9 mouse cellular contexts compared by ENCODE assay signal in the genomic region with DNA sequence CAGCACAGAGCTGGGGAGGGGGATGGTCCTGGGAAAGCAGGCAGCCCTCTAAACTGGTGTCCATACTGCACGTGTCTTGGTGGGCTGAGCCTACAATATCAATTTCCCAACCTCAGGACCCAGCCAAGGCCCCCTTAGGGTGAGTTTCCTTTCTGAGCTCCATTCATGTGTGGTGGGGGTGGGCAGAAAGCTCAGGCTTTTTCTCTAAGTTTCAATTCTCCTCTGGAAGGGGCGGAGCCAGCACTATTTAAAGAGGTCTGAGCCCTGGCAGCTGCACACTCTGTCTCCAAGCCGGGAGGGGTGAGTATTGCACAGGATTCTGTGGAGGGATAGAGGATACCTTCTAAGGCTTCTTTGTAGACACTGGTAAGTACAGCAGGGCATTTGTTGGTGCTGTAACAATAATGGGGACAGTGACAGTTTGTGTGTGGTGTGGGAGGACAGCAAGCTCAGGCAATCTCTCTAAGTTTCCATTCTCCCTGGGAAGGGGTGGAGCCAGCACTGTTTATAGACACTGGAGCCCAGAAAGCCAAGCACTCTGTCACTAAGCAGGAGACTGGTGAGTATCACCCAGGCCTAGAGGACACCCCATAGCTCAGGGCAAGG. TPM values are rescaled to one million over a fixed set of nuclear protein-coding genes. Genes with fewer than 3 reads are reported as not detected.
A peak's percentile ranks its signal among the peaks of the same experiment; 100 is the strongest.
DNase-seq lines count a peak whose midpoint lies in the region; ATAC-seq and TF ChIP-seq lines count a peak whose summit lies in the region.
"Had no signal": no experiment of that assay in that cellular context is flagged by ENCODE, and none has a peak within 500 bp of the region (broad histone marks: within the 10 kb centered on the region; RNA-seq: fewer than 3 reads in every experiment).

No protein-coding gene starts in this region.

- peak overlapping the region; percentile 82 for H3K27ac ChIP-seq in hindbrain, embryonic 10.5 days
- no peak overlapping the region for H3K27ac ChIP-seq in neural tube, embryonic 12.5 days
- H3K27ac ChIP-seq in testis, adult 2 months (ENCODE audit: control insufficient read depth, insufficient read depth, low read depth, low read length), result peak overlapping the region; percentile 81

- 15% methylated on average over 3 of the region's 3 CpGs for WGBS in hindbrain, embryonic 10.5 days
- 7% methylated on average over 3 of the region's 3 CpGs for WGBS in neural tube, embryonic 12.5 days

- peak; percentile 66 for DNase-seq in CD4-positive, CD25-positive, alpha-beta regulatory T cell, adult 2 months (ENCODE audit: low read depth, low spot score)
- peak; percentile 88 for DNase-seq in brain, adult 2 months (ENCODE audit: low read depth, low spot score)
- peak; percentile 48 to 50 for DNase-seq in frontal cortex, postnatal 10 days (ENCODE audit: low spot score in 2 of 2)
- peak; percentile 46 for DNase-seq in hindbrain, embryonic 10.5 days (ENCODE audit: low spot score)
- DNase-seq in layer of hippocampus, adult 8-10 months (ENCODE audit: low spot score in 2 of 2), result peak; percentile 16 to 19
- peak; percentile 69 to 73 for DNase-seq in lung, adult 18-20 months

- H3K4me3 ChIP-seq in hindbrain, embryonic 10.5 days, result peak overlapping the region; percentile 21
- H3K4me3 ChIP-seq in neural tube, embryonic 12.5 days, result no peak overlapping the region
- H3K4me3 ChIP-seq in testis, adult 2 months (ENCODE audit: control insufficient read depth, low read depth, low read length), result peak overlapping the region; percentile 19; the same call in 1 of the 2 replicates

- H3K27me3 ChIP-seq in hindbrain, embryonic 10.5 days (ENCODE audit: insufficient read depth, poor library complexity, severe bottlenecking), result no peaks in the 10 kb centered on the region
- no peaks in the 10 kb centered on the region for H3K27me3 ChIP-seq in neural tube, embryonic 12.5 days (replicated peaks)
- H3K27me3 ChIP-seq in testis, adult 2 months (ENCODE audit: control insufficient read depth, insufficient read depth, low read length), result no peaks in the 10 kb centered on the region

- H3K9me3 ChIP-seq in hindbrain, embryonic 10.5 days, result no peaks in the 10 kb centered on the region
- H3K9me3 ChIP-seq in neural tube, embryonic 12.5 days, result no peaks in the 10 kb centered on the region

- TF ChIP-seq CTCF in testis, adult 2 months (IDR thresholded peaks at IDR 0.05; ENCODE audit: control insufficient read depth, insufficient read depth, insufficient replicate concordance, low read depth, low read length), result no peak

- peak overlapping the region; percentile 41 for H3K4me2 ChIP-seq in neural tube, embryonic 12.5 days (replicated peaks)

- H3K9ac ChIP-seq in neural tube, embryonic 12.5 days, result no peak overlapping the region

- no peaks in the 10 kb centered on the region for H3K36me3 ChIP-seq in hindbrain, embryonic 10.5 days
- no peaks in the 10 kb centered on the region for H3K36me3 ChIP-seq in neural tube, embryonic 12.5 days
- H3K36me3 ChIP-seq in testis, adult 2 months (ENCODE audit: control insufficient read depth, insufficient read depth, low read length), result no peaks in the 10 kb centered on the region

- H3K4me1 ChIP-seq in hindbrain, embryonic 10.5 days (replicated peaks), result peaks cover 30% of the 10 kb centered on the region
- peaks cover 23% of the 10 kb centered on the region for H3K4me1 ChIP-seq in neural tube, embryonic 12.5 days
- peaks cover 5% of the 10 kb centered on the region; the same call in 1 of the 2 replicates for H3K4me1 ChIP-seq in testis, adult 2 months (ENCODE audit: control insufficient read depth, insufficient read depth, low read length)

- TF ChIP-seq POLR2A in testis, adult 2 months (IDR thresholded peaks at IDR 0.05; ENCODE audit: control insufficient read depth, low read depth, low read length), result no peak

- ATAC-seq in neural tube, embryonic 12.5 days (ENCODE audit: low FRiP score, low read depth), result peak; percentile 86

RNA-seq across cellular contexts. Expression of a gene that starts 21.3 kb away (rescaled TPM):
- polyA plus RNA-seq in hindbrain, embryonic 10.5 days (2016; fragmentation: Nextera tagmentation; extraction: Ambion mirVana), result not detected in 2 replicates
- not detected for total RNA-seq in layer of hippocampus, adult 8-10 months (2022)
- not detected in 2 replicates for polyA plus RNA-seq in neural tube, embryonic 12.5 days (2016; fragmentation: Nextera tagmentation; extraction: Ambion mirVana)
- 43.5 and 47.0 TPM in 2 replicates for polyA plus RNA-seq in testis, adult 2 months (2012; rRNA removed)
- total RNA-seq: adrenal gland, postnatal 4 days had no signal

Comparison
In these comparisons a context has a peak if more than half of its experiments do, and no peak if none do; other contexts are left out.
1. DNase-seq: peak in every context shown above with its lines; median percentile 88 in brain, adult 2 months; 71 in lung, adult 18-20 months; 66 in CD4-positive, CD25-positive, alpha-beta regulatory T cell, adult 2 months; 49 in frontal cortex, postnatal 10 days; 46 in hindbrain, embryonic 10.5 days; 18 in layer of hippocampus, adult 8-10 months.
2. RNA of a gene that starts 21.3 kb away (polyA plus RNA-seq): 43.5 to 47.0 TPM in testis, adult 2 months; not detected in hindbrain, embryonic 10.5 days and not detected in neural tube, embryonic 12.5 days; every median in the first group is over 10 times any median in the second.